Mouse (Mus musculus): ENCODE results near the gene Cdhr1.

GRCm38 (mm10) chr14:37097956-37098530 is at the start of gene Cdhr1:
- TF ChIP-seq TAL1 (IDR thresholded peaks at IDR 0.05; ENCODE audit: low read length) (no peak), GATA1 (IDR thresholded peaks at IDR 0.05; ENCODE audit: low read length) (no peak)
